Mouse (Mus musculus) forelimb bud, embryonic 11.5 days (tissue): Measurements from ENCODE around the gene Fezf2.

Source experiments
- DNase-seq: peaks from one replicate; pipeline ENCODE4 v3.0.0-alpha.2; 2012; ENCODE audit warnings: low read depth, low spot score

Gene Fezf2

GRCm38 (mm10) chr14:12348089-12348488 lies at the start of gene Fezf2:
Fezf2 (minus strand) TSS chr14:12348189.
- DNase-seq: no peak

- DNase-seq: no peak
Observed at GRCm38 (mm10) chr14:12397561-12397960, 49.6 kb upstream of the Fezf2 start.

- no peak for DNase-seq
Observed at GRCm38 (mm10) chr14:12394318-12394717, 46.3 kb upstream of the Fezf2 start.

GRCm38 (mm10) chr14:12393271-12393861 lies 45.4 kb upstream of the Fezf2 start:
- DNase-seq: no peak

- no peak for DNase-seq
Observed at GRCm38 (mm10) chr14:12391167-12391566, 43.2 kb upstream of the Fezf2 start.

GRCm38 (mm10) chr14:12388806-12389436 lies 40.9 kb upstream of the Fezf2 start:
- peak; percentile 35 for DNase-seq

GRCm38 (mm10) chr14:12388192-12388795 lies 40.3 kb upstream of the Fezf2 start:
- DNase-seq: no peak

GRCm38 (mm10) chr14:12387176-12387575 lies 39.2 kb upstream of the Fezf2 start:
- no peak for DNase-seq

- no peak for DNase-seq
Observed at GRCm38 (mm10) chr14:12377883-12378282, 29.9 kb upstream of the Fezf2 start.

GRCm38 (mm10) chr14:12377289-12377688 lies 29.3 kb upstream of the Fezf2 start:
- no peak for DNase-seq

GRCm38 (mm10) chr14:12375451-12375850 lies 27.5 kb upstream of the Fezf2 start:
- no peak for DNase-seq

- no peak for DNase-seq
Observed at GRCm38 (mm10) chr14:12350271-12350916, 2.4 kb upstream of the Fezf2 start.

GRCm38 (mm10) chr14:12349334-12350090 lies 1.5 kb upstream of the Fezf2 start:
- DNase-seq: no peak

- DNase-seq: no peak
Observed at GRCm38 (mm10) chr14:12346865-12347600, 956 bp downstream of the Fezf2 start.

GRCm38 (mm10) chr14:12346011-12346864 lies 1.8 kb downstream of the Fezf2 start:
- no peak for DNase-seq

- DNase-seq: no peak
Observed at GRCm38 (mm10) chr14:12345241-12345921, 2.6 kb downstream of the Fezf2 start.

- DNase-seq: no peak
Observed at GRCm38 (mm10) chr14:12344746-12345240, 3.2 kb downstream of the Fezf2 start.

- no peak for DNase-seq
Observed at GRCm38 (mm10) chr14:12344061-12344745, 3.8 kb downstream of the Fezf2 start.

- no peak for DNase-seq
Observed at GRCm38 (mm10) chr14:12343451-12343941, 4.5 kb downstream of the Fezf2 start.
